Mouse (Mus musculus) macrophage (primary cell): ENCODE data around the gene Sftpa1. TPM values are rescaled to one million over a fixed set of nuclear protein-coding genes. Genes with fewer than 3 reads are reported as not detected.

Source experiments
- polyA plus RNA-seq: library from polyadenylated mRNA; stranded (reverse); fragments of 250-400 nt; gene quantifications from 3 replicates; pipeline ENCODE4 v1.2.4, GENCODE M21; 2018; ENCODE audit warnings: inconsistent platforms

Gene Sftpa1
- polyA plus RNA-seq, 1 experiment from 2014 or later, result not detected

Other genes starting within 250 kb of the Sftpa1 start
- gene Sh2d4b, start 238.5 kb upstream of the Sftpa1 start, polyA plus RNA-seq, result 0.16 to 0.45 TPM (median 0.20 TPM) in 3 replicates
- 51.5 to 93.5 TPM (median 73.8 TPM) in 3 replicates for gene Tspan14, start 165.0 kb upstream of the Sftpa1 start, polyA plus RNA-seq
- gene Fam213a, start 118.0 kb upstream of the Sftpa1 start, polyA plus RNA-seq, result 20.9 to 32.3 TPM (median 29.6 TPM) in 3 replicates
- gene Dydc2, start 62.6 kb upstream of the Sftpa1 start, polyA plus RNA-seq, result not detected in 3 replicates
- not detected in 3 replicates for gene Dydc1, start 58.9 kb upstream of the Sftpa1 start, polyA plus RNA-seq
- gene Mat1a, start 26.7 kb upstream of the Sftpa1 start, polyA plus RNA-seq, result not detected in 3 replicates
- not detected in 3 replicates for gene Mbl1, start 19.7 kb downstream of the Sftpa1 start, polyA plus RNA-seq
- gene Sftpd, start 53.4 kb downstream of the Sftpa1 start, polyA plus RNA-seq, result not detected in 3 replicates
- gene Gm2832, start 147.0 kb downstream of the Sftpa1 start, polyA plus RNA-seq, result not detected in 3 replicates
- gene Gm5798, start 216.8 kb downstream of the Sftpa1 start, polyA plus RNA-seq, result not detected in 3 replicates